Mouse (Mus musculus): Measurements from ENCODE around the gene Tmprss13. TPM values are rescaled to one million over a fixed set of nuclear protein-coding genes. Genes with fewer than 3 reads are reported as not detected.

The Tmprss13 gene
- total and polyA plus RNA-seq, 3 experiments = not detected

GRCm38 (mm10) chr9:45343066-45343465, 24.2 kb downstream of the Tmprss13 start:
- Histone ChIP-seq H3K9me3 (replicated peaks; ENCODE audit: low read length) (no peaks in the 10 kb centered on the region), H3K4me1 (ENCODE audit: control insufficient read depth in 1 of 2, insufficient read depth in 2 of 2) (0 out of 4 replicates have a peak, but pooled peaks cover 0 to 3% of the 10 kb centered on the region in 2 experiments), H3K4me3 (replicated peaks in 1 of 3; ENCODE audit: low read depth in 2 of 3, low read length in 2 of 3, poor library complexity in 1 of 3) (no peak overlapping the region), H3K27me3 (replicated peaks) (peaks cover 14% of the 10 kb centered on the region), H3K36me3 (replicated peaks in 1 of 2; ENCODE audit: control insufficient read depth in 1 of 2, insufficient read depth in 1 of 2, low read length in 1 of 2) (no peaks in the 10 kb centered on the region), H3K4me2 (ENCODE audit: insufficient read depth, low read depth, poor library complexity, severe bottlenecking) (no peak overlapping the region), H3K27ac (ENCODE audit: insufficient read depth, low read depth) (no peak overlapping the region), H3K9ac (ENCODE audit: insufficient read depth, low read depth) (no peak overlapping the region), H3K79me2 (replicated peaks; ENCODE audit: control insufficient read depth, extremely low read depth, insufficient read depth, poor library complexity, severe bottlenecking) (no peaks in the 10 kb centered on the region)
- dilution Hi-C loops (cut with MboI; ENCODE audit: extremely low pct_ligation_motif_present, extremely low pct_unique_long_range_greater_than_20kb, low sequenced_read_pairs) (no loop called here), in situ Hi-C loops (cut with MboI; ENCODE audit: low pct_ligation_motif_present, low pct_unique_long_range_greater_than_20kb, low sequenced_read_pairs) (no loop called here)
- TF ChIP-seq ZNF384 (IDR thresholded peaks at IDR 0.05; ENCODE audit: low read depth, low read length) (no peak), IRF4 (IDR thresholded peaks at IDR 0.05; ENCODE audit: low read depth, low read length) (no peak), JUND (conservative IDR thresholded peaks at IDR 0.05; ENCODE audit: low read depth, low read length) (no peak), MAX (IDR thresholded peaks at IDR 0.05; ENCODE audit: low read length) (no peak), CTCF (conservative IDR thresholded peaks at IDR 0.05 in 1 of 2, IDR thresholded peaks at IDR 0.05 in 1 of 2; ENCODE audit: low read depth in 2 of 2, low read length in 2 of 2) (no peak), MAFK (IDR thresholded peaks at IDR 0.05; ENCODE audit: insufficient replicate concordance, low read length) (no peak), MYC (IDR thresholded peaks at IDR 0.05; ENCODE audit: low read depth, low read length) (no peak), GABPA (IDR thresholded peaks at IDR 0.05; ENCODE audit: insufficient replicate concordance, low read depth, low read length) (no peak), USF2 (conservative IDR thresholded peaks at IDR 0.05; ENCODE audit: low read depth, low read length) (no peak), MXI1 (IDR thresholded peaks at IDR 0.05; ENCODE audit: low read depth, low read length) (no peak), MEF2A (IDR thresholded peaks at IDR 0.05; ENCODE audit: borderline replicate concordance, low read depth, low read length) (no peak), JUN (IDR thresholded peaks at IDR 0.05; ENCODE audit: insufficient read depth, low read depth, low read length) (no peak), USF1 (IDR thresholded peaks at IDR 0.05; ENCODE audit: low read depth, low read length) (no peak), E2F4 (IDR thresholded peaks at IDR 0.05; ENCODE audit: insufficient replicate concordance, low read depth, low read length) (no peak), ZMIZ1 (IDR thresholded peaks at IDR 0.05; ENCODE audit: low read depth, low read length) (no peak), TCF12 (IDR thresholded peaks at IDR 0.05; ENCODE audit: low read depth, low read length) (no peak), SMC3 (IDR thresholded peaks at IDR 0.05; ENCODE audit: low read depth, low read length) (no peak), KAT2A (IDR thresholded peaks at IDR 0.05; ENCODE audit: insufficient replicate concordance, low read length) (no peak)
- DNase-seq (ENCODE audit: extremely low read depth) = no peak

GRCm38 (mm10) chr9:45345516-45345915, 26.6 kb downstream of the Tmprss13 start:
- dilution Hi-C loops (cut with MboI; ENCODE audit: extremely low pct_ligation_motif_present, extremely low pct_unique_long_range_greater_than_20kb, low sequenced_read_pairs) (no loop called here), in situ Hi-C loops (cut with MboI; ENCODE audit: low pct_ligation_motif_present, low pct_unique_long_range_greater_than_20kb, low sequenced_read_pairs) (no loop called here)
- no peak for TF ChIP-seq MAFK (IDR thresholded peaks at IDR 0.05; ENCODE audit: insufficient replicate concordance, low read length)
- no peak for TF ChIP-seq USF1 (IDR thresholded peaks at IDR 0.05; ENCODE audit: low read depth, low read length)
- no peak for TF ChIP-seq RCOR1 (conservative IDR thresholded peaks at IDR 0.05; ENCODE audit: low read depth, low read length)
- TF ChIP-seq TCF12 (IDR thresholded peaks at IDR 0.05; ENCODE audit: low read depth, low read length) = no peak
- no peak for TF ChIP-seq CHD1 (IDR thresholded peaks at IDR 0.05; ENCODE audit: low read depth, low read length)
- TF ChIP-seq RAD21 (IDR thresholded peaks at IDR 0.05; ENCODE audit: low read depth, low read length) = peak; percentile 52
- TF ChIP-seq SMC3 (IDR thresholded peaks at IDR 0.05; ENCODE audit: low read depth, low read length) = peak; percentile 57
- TF ChIP-seq USF2 (conservative IDR thresholded peaks at IDR 0.05; ENCODE audit: low read depth, low read length) = no peak
- peak in 1 of 2 experiments; percentile 62; a peak in 2 of 4 replicates for TF ChIP-seq CTCF (conservative IDR thresholded peaks at IDR 0.05 in 1 of 2, IDR thresholded peaks at IDR 0.05 in 1 of 2; ENCODE audit: low read depth in 2 of 2, low read length in 2 of 2)
- TF ChIP-seq NRF1 (IDR thresholded peaks at IDR 0.05; ENCODE audit: low read depth, low read length) = no peak
- Histone ChIP-seq H3K4me1 (ENCODE audit: control insufficient read depth in 1 of 2, insufficient read depth in 2 of 2) (no peaks in the 10 kb centered on the region), H3K4me3 (replicated peaks in 1 of 3; ENCODE audit: low read depth in 2 of 3, low read length in 2 of 3, poor library complexity in 1 of 3) (no peak overlapping the region), H3K4me2 (ENCODE audit: insufficient read depth, low read depth, poor library complexity, severe bottlenecking) (no peak overlapping the region), H3K36me3 (replicated peaks in 1 of 2; ENCODE audit: control insufficient read depth in 1 of 2, insufficient read depth in 1 of 2, low read length in 1 of 2) (no peaks in the 10 kb centered on the region), H3K27me3 (replicated peaks) (peaks cover 15% of the 10 kb centered on the region), H3K79me2 (replicated peaks; ENCODE audit: control insufficient read depth, extremely low read depth, insufficient read depth, poor library complexity, severe bottlenecking) (no peaks in the 10 kb centered on the region), H3K9ac (ENCODE audit: insufficient read depth, low read depth) (no peak overlapping the region), H3K27ac (ENCODE audit: insufficient read depth, low read depth) (no peak overlapping the region), H3K9me3 (replicated peaks; ENCODE audit: low read length) (no peaks in the 10 kb centered on the region)
- DNase-seq (ENCODE audit: extremely low read depth) = peak; percentile 7

Measured in CH12.LX (cell line).